Mouse (Mus musculus): Measurements from ENCODE around the gene Ddhd1.

GRCm38 (mm10) chr14:45559018-45559417, 98.9 kb downstream of the Ddhd1 start:
- TF ChIP-seq CTCF (IDR thresholded peaks at IDR 0.05; ENCODE audit: insufficient read depth, low read depth, low read length) (no peak), POLR2A (IDR thresholded peaks at IDR 0.05; ENCODE audit: insufficient read depth, low read depth, low read length) (no peak)
